Mouse (Mus musculus): Measurements from ENCODE around the gene Zswim3. TPM values are rescaled to one million over a fixed set of nuclear protein-coding genes. Genes with fewer than 3 reads are reported as not detected.

Gene Zswim3
- total and polyA plus RNA-seq, 3 experiments: 4.7 to 5.9 TPM; not detected in 1

DNA sequence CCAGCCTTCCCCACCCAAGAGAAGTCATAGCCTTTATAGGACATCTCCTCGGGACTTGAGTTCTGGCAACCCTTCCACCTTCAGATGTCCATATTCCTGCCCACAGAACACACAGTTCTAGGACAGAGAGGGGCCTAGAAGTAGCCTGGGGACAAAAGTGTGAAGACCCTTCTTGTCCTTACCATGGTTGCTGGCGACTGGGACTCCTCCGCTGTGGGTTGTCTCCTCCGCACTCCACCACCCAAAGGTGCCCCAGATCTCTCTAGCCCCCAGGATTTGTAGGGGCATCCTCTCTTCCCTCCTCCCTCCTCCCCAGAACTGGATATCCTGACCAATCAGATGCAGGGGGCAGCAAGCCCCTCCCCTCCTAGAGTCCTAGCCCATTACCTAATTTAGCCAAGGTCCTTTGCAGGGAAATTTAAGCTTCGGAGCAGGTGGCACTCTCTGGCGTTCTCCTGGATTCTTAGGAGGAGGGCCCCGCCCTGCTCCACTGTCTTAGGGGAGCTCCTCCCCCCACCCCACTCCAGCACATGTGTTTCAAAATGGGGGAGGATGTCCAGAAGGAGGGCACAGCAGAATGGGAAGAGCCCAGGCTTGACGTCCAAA, 25.3 kb upstream of the Zswim3 start, which contains the start of gene Tnnc2:
Gene Tnnc2, minus strand, starts transcription at position 487 of the 606 bp plus-strand sequence.
- TF ChIP-seq JUND (IDR thresholded peaks at IDR 0.05; ENCODE audit: low read depth, low read length): no peak
- no peak for TF ChIP-seq MAX (IDR thresholded peaks at IDR 0.05; ENCODE audit: low read length)
- TF ChIP-seq ZMIZ1 (IDR thresholded peaks at IDR 0.05; ENCODE audit: low read depth, low read length): no peak
- no peak for TF ChIP-seq TCF12 (IDR thresholded peaks at IDR 0.05; ENCODE audit: low read depth, low read length)
- TF ChIP-seq ZKSCAN1 (IDR thresholded peaks at IDR 0.05; ENCODE audit: low read depth, low read length): no peak
- TF ChIP-seq ETS1 (IDR thresholded peaks at IDR 0.05; ENCODE audit: low read depth, low read length): no peak
- no peak for TF ChIP-seq RAD21 (IDR thresholded peaks at IDR 0.05; ENCODE audit: low read depth, low read length)
- no peak for TF ChIP-seq HCFC1 (IDR thresholded peaks at IDR 0.05; ENCODE audit: low read depth, low read length)
- TF ChIP-seq POLR2AphosphoS5 (IDR thresholded peaks at IDR 0.05; ENCODE audit: borderline replicate concordance, low read depth, low read length): no peak
- no peak for TF ChIP-seq E2F4 (IDR thresholded peaks at IDR 0.05; ENCODE audit: borderline replicate concordance, low read depth, low read length)

GRCm38 (mm10) chr2:164781876-164782275, 23.0 kb upstream of the Zswim3 start:
- H3K9me3 ChIP-seq (replicated peaks; ENCODE audit: insufficient read depth, low read length): no peaks in the 10 kb centered on the region
- TF ChIP-seq ETS1 (IDR thresholded peaks at IDR 0.05; ENCODE audit: low read depth, low read length) (no peak), USF2 (IDR thresholded peaks at IDR 0.05; ENCODE audit: borderline replicate concordance in 1 of 2, insufficient read depth in 1 of 2, low read depth in 1 of 2, low read length in 2 of 2) (no peak), CHD1 (IDR thresholded peaks at IDR 0.05; ENCODE audit: low read depth, low read length) (no peak), CTCF (IDR thresholded peaks at IDR 0.05 in 2 of 3, conservative IDR thresholded peaks at IDR 0.05 in 1 of 3; ENCODE audit: control insufficient read depth in 1 of 3, insufficient read depth in 1 of 3, low read depth in 2 of 3, low read length in 3 of 3, poor library complexity in 1 of 3, severe bottlenecking in 1 of 3) (no peak), SIN3A (IDR thresholded peaks at IDR 0.05; ENCODE audit: low read length) (no peak), GATA1 (IDR thresholded peaks at IDR 0.05; ENCODE audit: low read depth, low read length) (no peak), POLR2AphosphoS2 (IDR thresholded peaks at IDR 0.05; ENCODE audit: low read length) (no peak), GABPA (IDR thresholded peaks at IDR 0.05; ENCODE audit: low read depth, low read length) (no peak), ELF1 (IDR thresholded peaks at IDR 0.05; ENCODE audit: low read depth, low read length) (no peak), TAL1 (IDR thresholded peaks at IDR 0.05; ENCODE audit: low read length) (no peak), MEF2A (IDR thresholded peaks at IDR 0.05; ENCODE audit: extremely low read depth, insufficient replicate concordance, low read depth, low read length, poor library complexity, severe bottlenecking) (no peak), POLR2A (IDR thresholded peaks at IDR 0.05; ENCODE audit: control insufficient read depth in 1 of 2, insufficient read depth in 1 of 2, low read depth in 1 of 2, low read length in 2 of 2, poor library complexity in 1 of 2) (no peak), E2F4 (IDR thresholded peaks at IDR 0.05; ENCODE audit: borderline replicate concordance, low read depth, low read length) (no peak), ZC3H11A (IDR thresholded peaks at IDR 0.05; ENCODE audit: low read depth, low read length) (no peak), CHD2 (IDR thresholded peaks at IDR 0.05; ENCODE audit: low read length) (no peak), MAX (IDR thresholded peaks at IDR 0.05; ENCODE audit: low read length) (no peak), RCOR1 (IDR thresholded peaks at IDR 0.05; ENCODE audit: low read depth, low read length) (no peak), KAT2A (conservative IDR thresholded peaks at IDR 0.05; ENCODE audit: low read depth, low read length) (no peak), ZMIZ1 (IDR thresholded peaks at IDR 0.05; ENCODE audit: low read depth, low read length) (no peak)
- no peak overlapping the region for H3K4me3 ChIP-seq (ENCODE audit: control insufficient read depth in 1 of 2, insufficient read depth in 1 of 2, low read depth in 2 of 2, low read length in 2 of 2)
- H3K27ac ChIP-seq (ENCODE audit: control insufficient read depth, low read depth, low read length): no peak overlapping the region
- no peak for DNase-seq (ENCODE audit: low read depth, low spot score)
- no peak overlapping the region for H3K9ac ChIP-seq (ENCODE audit: control insufficient read depth, low read depth, low read length, poor library complexity, severe bottlenecking)
- no peaks in the 10 kb centered on the region; the same call in 1 of the 2 replicates for H3K79me2 ChIP-seq (ENCODE audit: control insufficient read depth, insufficient read depth, low read length, poor library complexity)
- H3K36me3 ChIP-seq (ENCODE audit: control insufficient read depth in 1 of 2, insufficient read depth in 2 of 2, low read length in 2 of 2): peaks cover 0 to 5% of the 10 kb centered on the region in 2 experiments; a peak in 1 of 4 replicates
- peaks cover 3 to 5% of the 10 kb centered on the region in 2 experiments; a peak in 3 of 4 replicates for H3K4me1 ChIP-seq (ENCODE audit: control insufficient read depth in 1 of 2, insufficient read depth in 2 of 2, low read length in 2 of 2)
- H3K27me3 ChIP-seq (ENCODE audit: control insufficient read depth in 1 of 2, insufficient read depth in 2 of 2, low read length in 2 of 2): no peaks in the 10 kb centered on the region

More for the DNA sequence above, 25.3 kb upstream of the Zswim3 start, which contains the start of gene Tnnc2:
- Histone ChIP-seq H3K36me3 (ENCODE audit: control insufficient read depth in 1 of 2, insufficient read depth in 2 of 2, low read length in 2 of 2) (peaks cover 0 to 3% of the 10 kb centered on the region in 2 experiments; a peak in 1 of 4 replicates), H3K9me3 (replicated peaks; ENCODE audit: insufficient read depth, low read length) (no peaks in the 10 kb centered on the region), H3K4me1 (ENCODE audit: control insufficient read depth in 1 of 2, insufficient read depth in 2 of 2, low read length in 2 of 2) (no peaks in the 10 kb centered on the region; a peak in 1 of 4 replicates), H3K4me3 (ENCODE audit: control insufficient read depth in 1 of 2, insufficient read depth in 1 of 2, low read depth in 2 of 2, low read length in 2 of 2) (no peak within 1 kb of the TSS), H3K27ac (ENCODE audit: control insufficient read depth, low read depth, low read length) (no peak within 1 kb of the TSS), H3K79me2 (ENCODE audit: control insufficient read depth, insufficient read depth, low read length, poor library complexity) (no peaks in the 10 kb centered on the region), H3K27me3 (ENCODE audit: control insufficient read depth in 1 of 2, insufficient read depth in 2 of 2, low read length in 2 of 2) (no peaks in the 10 kb centered on the region), H3K9ac (ENCODE audit: control insufficient read depth, low read depth, low read length, poor library complexity, severe bottlenecking) (no peak within 1 kb of the TSS)
- DNase-seq (ENCODE audit: low read depth, low spot score): no peak

Data from MEL (cell line).